Mouse (Mus musculus) cerebellum, adult 2 months (tissue): ENCODE measurements at regions not wholly inside any gene's neighbourhood (a gene's known extent, or its start where the extent isn't known, plus 50 kb on each side); places are given as distances from the start of the nearest gene placed in this dataset.

Experiments used
- CTCF ChIP-seq: fragments of 200-500 bp; IDR thresholded peaks from 2 replicates; pipeline ENCODE4 v1.5.1; 2011; ENCODE audit warnings: low read depth, mild to moderate bottlenecking, control low read depth, low read length, moderate library complexity, borderline replicate concordance; ENCODE audit not compliant: insufficient read depth
- POLR2A ChIP-seq: fragments of 200-500 bp; IDR thresholded peaks from 2 replicates; pipeline ENCODE4 v1.6.1; 2011; ENCODE audit warnings: low read length, control low read depth, borderline replicate concordance; ENCODE audit not compliant: insufficient read depth

GRCm38 (mm10) chr1:190007271-190007670, 85.1 kb upstream of the Smyd2 start:
- TF ChIP-seq CTCF: no peak
- TF ChIP-seq POLR2A: no peak
